Mouse (Mus musculus) embryonic facial prominence, embryonic 13.5 days (tissue): ENCODE measurements around the gene Gm11172. TPM values are rescaled to one million over a fixed set of nuclear protein-coding genes. Genes with fewer than 3 reads are reported as not detected.

ENCODE experiments used
- ATAC-seq: fragments of 200-750 bp; cut with Nextera tagmentation; 2 replicates; pipeline ENCODE4 v1.8.0; 2017; ENCODE audit warnings: low read depth; ENCODE audit not compliant: insufficient number of reproducible peaks, insufficient read depth, low FRiP score, low TSS enrichment
- H3K27ac ChIP-seq: fragments of 300-500 bp; sonication (generic); 2 replicates; pipeline ENCODE4 v1.5.1; 2015; ENCODE audit warnings: moderate library complexity, mild to moderate bottlenecking, inconsistent platforms
- H3K27me3 ChIP-seq: fragments of 300-500 bp; sonication (generic); 2 replicates; pipeline ENCODE4 v1.6.1; 2015; ENCODE audit warnings: mild to moderate bottlenecking, inconsistent platforms
- H3K36me3 ChIP-seq: fragments of 300-500 bp; sonication (generic); 2 replicates; pipeline ENCODE4 v1.6.1; 2015; ENCODE audit warnings: mild to moderate bottlenecking, inconsistent platforms
- H3K4me1 ChIP-seq: fragments of 300-500 bp; sonication (generic); 2 replicates; pipeline ENCODE4 v1.6.1; 2015; ENCODE audit warnings: inconsistent platforms
- H3K4me2 ChIP-seq: fragments of 300-500 bp; sonication (generic); 2 replicates; pipeline ENCODE4 v1.6.1; 2015; ENCODE audit warnings: moderate library complexity, mild to moderate bottlenecking, inconsistent platforms
- H3K4me3 ChIP-seq: fragments of 300-500 bp; sonication (generic); 2 replicates; pipeline ENCODE4 v1.5.1; 2015; ENCODE audit warnings: mild to moderate bottlenecking, inconsistent platforms
- H3K9ac ChIP-seq: fragments of 300-500 bp; sonication (generic); 2 replicates; pipeline ENCODE4 v1.6.1; 2015; ENCODE audit warnings: mild to moderate bottlenecking, inconsistent platforms
- H3K9me3 ChIP-seq: fragments of 300-500 bp; sonication (generic); 2 replicates; pipeline ENCODE4 v1.6.1; 2016; ENCODE audit warnings: inconsistent platforms
- WGBS: fragments of 180-500 bp; shearing (Covaris S2); methylation state at CpG from one replicate; pipeline ENCODE4 v1.1.7; 2015; ENCODE audit warnings: mixed read lengths; 5-methylcytosine and 5-hydroxymethylcytosine counted together
- polyA plus RNA-seq: library from polyadenylated mRNA; unstranded; fragments of >200 nt; fragmentation: Nextera tagmentation; extraction: Ambion mirVana; gene quantifications from 2 replicates; pipeline ENCODE4 v1.2.1, GENCODE M21; 2015

Gene Gm11172
- polyA plus RNA-seq, 1 experiment from 2014 or later, result not detected

DNA sequence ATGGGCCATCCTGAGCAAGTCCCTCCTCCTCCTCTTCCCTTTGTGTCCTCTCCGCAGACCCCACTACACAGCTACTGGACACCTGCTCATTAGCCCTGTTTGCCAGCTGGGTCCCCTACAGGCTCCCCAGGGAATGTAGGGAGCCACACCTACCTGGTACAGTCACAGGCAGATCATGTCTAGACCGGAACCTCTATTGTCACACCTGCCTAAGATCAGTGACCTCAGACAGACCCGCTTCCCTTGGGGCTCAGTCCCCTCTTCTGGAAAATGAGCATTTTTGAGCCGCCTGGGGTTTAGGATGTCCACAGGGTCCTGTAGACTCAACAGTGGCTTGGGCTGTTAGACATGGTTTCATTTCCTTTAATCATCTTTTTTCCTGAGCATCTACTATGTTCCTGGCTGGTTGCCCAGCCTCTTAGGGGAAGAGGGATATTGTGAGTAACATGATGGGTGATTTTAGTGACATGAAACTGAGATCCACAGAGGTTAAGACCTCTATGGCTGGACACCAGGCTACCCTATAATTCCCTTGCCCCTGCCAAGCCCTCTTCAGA is 5.9 kb downstream of the Gm11172 start:
- no peak overlapping the region for H3K9ac ChIP-seq
- H3K4me3 ChIP-seq, result no peak overlapping the region
- H3K9me3 ChIP-seq, result no peaks in the 10 kb centered on the region
- H3K4me2 ChIP-seq, result no peak overlapping the region
- ATAC-seq, result no peak
- H3K4me1 ChIP-seq, result peaks cover 11% of the 10 kb centered on the region; the same call in 1 of the 2 replicates
- 87% methylated on average over 4 of the region's 4 CpGs for WGBS
- H3K27ac ChIP-seq, result no peak overlapping the region
- no peaks in the 10 kb centered on the region for H3K27me3 ChIP-seq
- H3K36me3 ChIP-seq, result no peaks in the 10 kb centered on the region

DNA sequence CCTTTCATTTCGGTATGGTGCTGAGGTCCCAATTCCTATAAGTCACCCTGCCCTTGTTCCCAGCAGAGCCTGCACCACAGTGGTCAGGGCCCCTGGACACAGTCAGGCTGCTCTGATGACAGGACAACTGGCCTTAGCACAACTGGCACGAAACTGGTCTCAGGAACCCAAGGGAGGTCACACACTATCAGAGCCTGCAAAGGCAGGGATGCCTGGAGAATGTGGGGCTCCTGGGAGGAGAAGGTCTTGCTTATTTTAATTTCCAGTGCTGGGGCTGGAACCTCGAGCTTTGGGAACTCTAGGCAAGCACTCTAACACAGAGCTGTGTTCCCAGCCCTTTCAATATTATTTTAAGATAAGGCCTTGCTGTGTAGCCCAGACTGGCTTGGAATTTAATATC is 7.3 kb downstream of the Gm11172 start:
- H3K9me3 ChIP-seq, result no peaks in the 10 kb centered on the region
- H3K27me3 ChIP-seq, result no peaks in the 10 kb centered on the region
- no peak overlapping the region for H3K4me3 ChIP-seq
- no peak overlapping the region for H3K9ac ChIP-seq
- no peak for ATAC-seq
- WGBS, result 71% methylated on average over 3 of the region's 3 CpGs
- H3K4me1 ChIP-seq, result peaks cover 5% of the 10 kb centered on the region; the same call in 1 of the 2 replicates
- no peaks in the 10 kb centered on the region for H3K36me3 ChIP-seq
- no peak overlapping the region for H3K4me2 ChIP-seq
- no peak overlapping the region for H3K27ac ChIP-seq

DNA sequence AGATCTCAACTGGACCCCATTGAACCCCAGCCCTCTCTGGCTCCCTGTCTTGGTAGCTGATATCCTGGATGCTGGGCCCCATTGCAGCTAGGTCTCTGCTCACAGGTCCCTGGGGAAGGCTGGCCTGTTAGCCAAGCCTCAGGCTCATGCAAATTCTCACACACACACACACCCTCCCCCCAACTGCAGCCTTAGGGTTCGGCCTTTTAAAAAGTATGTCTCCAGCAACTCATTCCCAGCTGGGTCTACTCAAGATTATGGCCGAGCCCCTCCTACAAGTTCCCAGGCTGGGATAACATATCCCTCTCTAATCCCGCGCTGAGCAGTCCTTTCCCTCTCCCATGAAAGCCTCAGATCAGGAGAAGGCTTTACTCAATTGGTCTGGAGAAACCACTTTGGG is 8.7 kb downstream of the Gm11172 start:
- Histone ChIP-seq H3K36me3 (no peaks in the 10 kb centered on the region), H3K27ac (no peak overlapping the region), H3K27me3 (no peaks in the 10 kb centered on the region), H3K4me3 (no peak overlapping the region), H3K9ac (no peak overlapping the region), H3K4me1 (peaks cover 10% of the 10 kb centered on the region; the same call in 1 of the 2 replicates), H3K9me3 (no peaks in the 10 kb centered on the region), H3K4me2 (no peak overlapping the region)
- no peak for ATAC-seq
- WGBS, result 38% methylated on average over 4 of the region's 4 CpGs

DNA sequence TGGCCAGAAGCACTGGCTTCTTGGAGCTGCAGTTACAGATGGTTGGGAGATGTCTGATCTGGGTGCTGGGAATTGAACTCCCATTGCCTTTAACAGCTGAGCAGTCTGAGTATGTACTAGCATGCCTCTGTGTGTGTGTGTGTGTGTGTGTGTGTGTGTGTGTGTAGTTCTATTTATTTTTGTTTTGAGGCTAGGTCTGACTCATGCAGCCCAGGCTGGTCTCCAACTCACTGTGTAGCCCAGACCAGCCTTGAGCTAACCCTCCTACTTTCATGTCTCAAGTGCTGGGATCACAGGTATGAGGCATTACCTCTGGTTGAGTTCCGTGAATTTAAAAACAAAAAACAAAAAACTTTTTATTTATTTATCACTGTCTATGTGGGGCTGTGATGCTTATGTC is 11.8 kb downstream of the Gm11172 start:
- Histone ChIP-seq H3K27ac (no peak overlapping the region), H3K4me2 (no peak overlapping the region), H3K9me3 (no peaks in the 10 kb centered on the region), H3K4me1 (peaks cover 10% of the 10 kb centered on the region; the same call in 1 of the 2 replicates), H3K4me3 (no peak overlapping the region), H3K27me3 (no peaks in the 10 kb centered on the region), H3K9ac (no peak overlapping the region), H3K36me3 (no peaks in the 10 kb centered on the region)
- WGBS, result 89% methylated on average over 1 of the region's 1 CpGs
- ATAC-seq, result no peak

DNA sequence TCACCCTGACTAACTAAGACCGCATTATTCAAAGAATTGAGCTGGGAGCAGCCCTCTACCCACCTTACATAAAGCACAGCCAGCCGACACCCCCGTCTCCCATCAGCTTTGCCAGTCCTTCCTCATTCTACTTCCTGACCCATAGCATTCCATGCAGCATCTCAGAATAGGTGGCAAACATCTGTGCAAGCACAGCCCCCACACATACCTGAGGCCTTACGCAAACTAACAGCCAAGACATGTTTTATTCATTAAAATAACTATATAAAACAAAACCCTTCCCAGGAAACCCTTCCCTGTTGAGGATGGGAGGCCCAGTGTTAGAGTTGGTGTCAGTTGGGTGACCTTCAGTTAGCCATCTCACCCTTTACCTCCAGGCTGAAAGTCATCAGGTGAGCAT is 13.1 kb downstream of the Gm11172 start:
- Histone ChIP-seq H3K9ac (no peak overlapping the region), H3K4me1 (peaks cover 10% of the 10 kb centered on the region; the same call in 1 of the 2 replicates), H3K36me3 (no peaks in the 10 kb centered on the region), H3K27ac (no peak overlapping the region), H3K27me3 (no peaks in the 10 kb centered on the region), H3K9me3 (no peaks in the 10 kb centered on the region), H3K4me2 (no peak overlapping the region), H3K4me3 (no peak overlapping the region)
- WGBS, result 72% methylated on average over 4 of the region's 4 CpGs
- no peak for ATAC-seq

DNA sequence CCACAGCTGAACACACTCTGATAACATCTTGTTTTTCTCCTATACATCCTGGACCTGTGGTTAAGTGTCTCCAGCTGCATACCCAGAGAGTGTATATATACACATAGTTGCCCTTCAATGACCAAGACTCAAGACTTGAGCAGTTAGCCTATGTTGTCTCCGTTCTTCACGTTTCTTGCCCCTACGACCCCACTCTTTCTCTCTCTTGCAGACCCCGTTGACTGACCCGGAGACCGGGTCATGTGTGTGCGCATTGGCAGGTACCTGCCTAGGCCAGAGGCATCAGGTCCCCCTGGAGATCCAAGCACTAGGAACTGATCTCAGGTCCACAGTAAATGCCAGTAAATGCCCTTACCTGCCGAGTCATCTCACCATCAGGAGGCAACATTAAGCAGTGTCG is 14.6 kb downstream of the Gm11172 start:
- no peaks in the 10 kb centered on the region for H3K9me3 ChIP-seq
- H3K4me2 ChIP-seq, result no peak overlapping the region
- H3K36me3 ChIP-seq, result no peaks in the 10 kb centered on the region
- H3K27me3 ChIP-seq, result no peaks in the 10 kb centered on the region
- 0 out of 2 replicates have a peak, but pooled peaks cover 5% of the 10 kb centered on the region for H3K4me1 ChIP-seq
- H3K27ac ChIP-seq, result no peak overlapping the region
- ATAC-seq, result no peak
- no peak overlapping the region for H3K4me3 ChIP-seq
- WGBS, result 88% methylated on average over 9 of the region's 9 CpGs
- no peak overlapping the region for H3K9ac ChIP-seq

DNA sequence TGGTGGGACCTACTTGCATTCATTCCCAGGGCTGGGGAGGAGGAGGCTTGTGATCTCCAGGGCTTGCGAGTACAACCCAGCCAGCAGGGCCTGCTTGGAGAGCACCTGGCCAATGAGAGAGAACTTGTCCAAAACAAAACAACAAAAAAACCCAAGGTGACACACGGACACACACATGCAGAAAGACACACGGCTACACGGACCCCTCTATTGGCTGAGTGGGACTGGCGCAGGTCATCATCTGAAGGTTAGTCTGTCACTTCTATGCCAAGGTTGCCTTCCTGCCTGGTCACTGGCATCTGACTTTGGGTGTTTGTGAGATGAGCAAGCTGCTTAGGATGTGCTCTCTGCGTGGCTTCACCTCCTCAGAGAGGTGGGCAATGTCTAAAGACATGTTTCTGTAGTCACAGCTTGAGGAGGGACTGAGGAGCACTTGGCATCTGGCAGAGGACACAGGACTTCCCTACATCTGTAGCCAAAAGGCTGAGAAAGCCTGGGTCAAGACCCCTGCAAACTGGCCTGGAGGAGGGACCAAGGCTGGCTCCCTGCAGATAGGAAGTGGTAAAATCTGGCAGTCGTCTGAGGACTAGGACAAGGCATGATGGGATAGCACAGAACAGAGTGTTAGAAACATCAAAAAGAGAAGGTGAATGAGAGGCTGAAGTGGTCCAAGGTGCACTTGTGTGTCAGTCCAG is 15.2 kb downstream of the Gm11172 start:
- Histone ChIP-seq H3K4me2 (no peak overlapping the region), H3K36me3 (no peaks in the 10 kb centered on the region), H3K9me3 (no peaks in the 10 kb centered on the region), H3K4me3 (no peak overlapping the region), H3K9ac (no peak overlapping the region), H3K27me3 (no peaks in the 10 kb centered on the region), H3K27ac (no peak overlapping the region), H3K4me1 (0 out of 2 replicates have a peak, but pooled peaks cover 5% of the 10 kb centered on the region)
- WGBS, result 79% methylated on average over 7 of the region's 7 CpGs
- ATAC-seq, result no peak

DNA sequence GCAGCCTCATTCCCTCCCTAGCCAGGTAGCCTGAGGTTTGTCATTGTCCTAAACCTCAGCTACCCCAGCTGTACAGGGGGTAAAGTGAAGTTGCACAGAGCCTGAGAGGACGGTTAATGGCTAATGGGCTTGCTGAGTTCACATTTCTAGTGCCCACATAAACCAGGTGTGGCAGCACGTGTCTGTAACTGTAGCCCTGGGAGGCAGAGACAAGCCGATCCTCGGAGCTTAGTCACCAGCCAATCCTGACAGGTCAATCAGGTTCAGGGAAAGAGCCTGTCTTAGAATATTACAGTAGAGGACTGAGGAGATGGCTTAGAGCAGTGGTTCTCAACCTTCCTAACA is 15.7 kb downstream of the Gm11172 start:
- H3K4me3 ChIP-seq, result no peak overlapping the region
- H3K4me1 ChIP-seq, result 0 out of 2 replicates have a peak, but pooled peaks cover 5% of the 10 kb centered on the region
- H3K27ac ChIP-seq, result no peak overlapping the region
- no peaks in the 10 kb centered on the region for H3K36me3 ChIP-seq
- WGBS, result 68% methylated on average over 4 of the region's 4 CpGs
- H3K27me3 ChIP-seq, result peaks cover under 1% of the 10 kb centered on the region; the same call in 1 of the 2 replicates
- ATAC-seq, result no peak
- H3K4me2 ChIP-seq, result no peak overlapping the region
- no peak overlapping the region for H3K9ac ChIP-seq
- H3K9me3 ChIP-seq, result no peaks in the 10 kb centered on the region

DNA sequence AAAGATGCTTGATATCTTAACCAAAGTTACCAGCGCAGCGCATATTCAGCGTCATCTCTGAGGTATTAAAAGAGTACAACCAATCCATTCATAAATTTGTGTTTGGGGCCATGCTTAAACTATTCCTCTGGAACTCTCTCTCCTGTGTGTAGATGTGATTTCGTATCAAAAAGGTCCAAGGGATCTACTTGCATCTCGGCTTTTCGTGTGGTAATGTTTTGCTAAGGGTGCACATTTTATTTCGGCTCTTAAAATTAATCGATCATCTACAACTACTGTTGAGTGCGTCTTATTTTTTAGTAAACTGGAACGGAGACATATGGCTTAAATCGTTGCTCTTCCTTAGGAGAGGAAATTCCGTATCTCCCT is 21.8 kb downstream of the Gm11172 start:
- H3K36me3 ChIP-seq, result no peaks in the 10 kb centered on the region
- peaks cover 42% of the 10 kb centered on the region for H3K4me1 ChIP-seq
- no peak for ATAC-seq
- peaks cover 5% of the 10 kb centered on the region; the same call in 1 of the 2 replicates for H3K27me3 ChIP-seq
- WGBS, result 8% methylated on average over 12 of the region's 12 CpGs
- 0 out of 2 replicates have a peak overlapping the region, but pooled peaks have one; percentile 89 for H3K27ac ChIP-seq
- H3K4me2 ChIP-seq, result peak overlapping the region; percentile 95
- H3K4me3 ChIP-seq, result peak overlapping the region; percentile 83
- peak overlapping the region; percentile 84 for H3K9ac ChIP-seq
- no peaks in the 10 kb centered on the region for H3K9me3 ChIP-seq

DNA sequence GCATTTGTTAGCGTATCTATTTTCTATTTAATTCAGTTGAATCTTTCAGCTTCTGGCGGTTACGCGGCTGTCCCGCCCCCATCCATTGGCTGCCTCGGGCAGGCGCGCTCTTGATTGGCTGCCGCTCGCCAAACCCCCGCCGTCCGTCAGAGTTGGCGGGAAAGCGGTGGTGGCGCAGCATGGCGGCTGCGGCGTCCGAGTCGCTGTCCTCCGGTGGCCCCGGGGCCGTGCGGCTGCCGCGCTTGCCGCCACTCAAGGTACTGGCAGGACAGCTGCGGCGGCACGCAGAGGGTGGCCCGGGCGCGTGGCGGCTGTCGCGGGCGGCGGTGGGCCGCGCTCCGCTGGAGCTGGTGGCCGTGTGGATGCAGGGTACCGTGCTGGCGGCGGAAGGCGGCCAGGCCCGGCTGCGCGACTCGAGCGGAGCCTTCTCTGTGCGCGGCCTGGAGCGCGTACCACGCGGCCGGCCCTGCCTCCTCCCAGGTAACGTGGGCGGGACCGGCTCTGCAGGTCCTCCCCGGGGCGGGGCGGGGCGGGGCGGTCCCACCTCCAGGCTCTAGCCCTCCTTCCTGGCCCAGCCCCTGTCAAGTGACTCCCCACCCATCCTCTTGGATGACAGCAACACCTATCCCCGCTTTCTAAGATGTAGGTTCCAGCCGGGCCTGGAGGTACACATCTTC is 22.3 kb downstream of the Gm11172 start, which contains the start of gene Rmi2:
Gene Rmi2, plus strand, starts transcription at position 149 of the 677 bp plus-strand sequence.
- Histone ChIP-seq H3K27ac (peak within 1 kb of the TSS; percentile 89), H3K27me3 (peaks cover 5% of the 10 kb centered on the region; the same call in 1 of the 2 replicates), H3K4me1 (peaks cover 47% of the 10 kb centered on the region), H3K9ac (peak within 1 kb of the TSS; percentile 84), H3K9me3 (no peaks in the 10 kb centered on the region), H3K36me3 (no peaks in the 10 kb centered on the region), H3K4me2 (peak within 1 kb of the TSS; percentile 95), H3K4me3 (peak within 1 kb of the TSS; percentile 83)
- under 1% methylated on average over 68 of the region's 69 CpGs for WGBS
- peak; percentile 77 for ATAC-seq

DNA sequence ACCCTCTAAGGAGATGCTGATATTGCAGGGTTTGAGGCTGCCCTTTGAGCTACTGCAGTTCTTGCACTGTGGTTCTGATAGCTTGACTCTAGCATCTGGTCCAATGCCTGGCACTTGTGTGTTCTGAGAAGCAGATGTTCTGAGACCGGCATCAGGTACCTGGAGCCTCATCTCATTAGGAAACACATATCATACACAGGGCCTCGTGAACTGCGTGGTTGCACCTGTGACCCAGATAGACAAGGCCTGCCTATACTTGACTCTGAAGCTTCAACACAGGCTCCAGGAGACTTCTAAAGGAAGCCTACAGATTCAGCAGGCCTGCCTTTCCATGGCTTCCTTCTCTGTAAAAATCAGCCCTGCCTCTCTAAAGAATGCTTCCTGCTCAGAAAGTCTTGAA is 23.7 kb downstream of the Gm11172 start:
- no peaks in the 10 kb centered on the region for H3K36me3 ChIP-seq
- no peak for ATAC-seq
- H3K27ac ChIP-seq, result no peak overlapping the region
- H3K9ac ChIP-seq, result no peak overlapping the region
- H3K4me1 ChIP-seq, result peaks cover 47% of the 10 kb centered on the region
- peaks cover 5% of the 10 kb centered on the region; the same call in 1 of the 2 replicates for H3K27me3 ChIP-seq
- no peaks in the 10 kb centered on the region for H3K9me3 ChIP-seq
- H3K4me2 ChIP-seq, result no peak overlapping the region
- WGBS, result 91% methylated on average over 3 of the region's 3 CpGs
- no peak overlapping the region for H3K4me3 ChIP-seq
